Mouse (Mus musculus): ENCODE data around the gene Col6a3.

DNA sequence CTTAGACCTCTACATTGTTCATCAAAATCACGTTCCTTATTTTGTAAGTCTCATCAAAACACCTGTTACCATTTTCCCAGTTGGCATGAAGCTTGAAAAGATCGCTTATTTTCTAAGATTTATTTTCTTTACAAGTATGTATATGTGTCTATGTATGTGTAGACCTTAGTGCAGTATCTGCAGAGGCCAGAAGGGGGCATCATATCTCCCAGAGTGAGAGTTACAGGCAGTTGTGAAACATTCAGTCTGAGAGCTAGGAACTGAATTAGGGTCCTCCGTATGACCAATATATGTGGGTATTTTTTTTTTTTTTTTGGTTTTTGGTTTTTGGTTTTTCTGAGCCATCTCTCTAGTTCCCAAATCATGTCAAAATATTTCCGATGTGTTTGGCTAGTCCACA, 50.4 kb downstream of the Col6a3 start:
- TF ChIP-seq CTCF (IDR thresholded peaks at IDR 0.05; ENCODE audit: low read depth) (peak; percentile 41), EP300 (optimal IDR thresholded peaks at IDR 0.05) (no peak)
